Mouse (Mus musculus) liver, postnatal 0 days (tissue): Measurements from ENCODE around the gene Syt13. TPM values are rescaled to one million over a fixed set of nuclear protein-coding genes. Genes with fewer than 3 reads are reported as not detected.

ENCODE experiments used
- ATAC-seq: fragments of 200-750 bp; cut with Nextera tagmentation; 2 replicates; pipeline ENCODE4 v1.8.0; 2017; ENCODE audit warnings: mild to moderate bottlenecking, moderate library complexity
- DNase-seq: peaks from one replicate; pipeline ENCODE4 v3.0.0-alpha.2; 2016
- H3K27ac ChIP-seq: fragments of 300-500 bp; sonication (generic); 2 replicates; pipeline ENCODE4 v1.5.1; 2014; ENCODE audit warnings: antibody characterized with exemption, moderate library complexity, mild to moderate bottlenecking, low read depth
- H3K27me3 ChIP-seq: fragments of 300-500 bp; sonication (generic); 2 replicates; pipeline ENCODE4 v1.6.1; 2014; ENCODE audit warnings: low read length, control low read depth, mixed read lengths; ENCODE audit not compliant: insufficient read depth
- H3K36me3 ChIP-seq: fragments of 300-500 bp; sonication (generic); replicated peaks from 2 replicates; pipeline ENCODE4 v1.6.1; 2014; ENCODE audit warnings: mild to moderate bottlenecking, control low read depth, low read length, moderate library complexity, mixed read lengths; ENCODE audit not compliant: insufficient read depth
- H3K4me1 ChIP-seq: fragments of 300-500 bp; sonication (generic); 2 replicates; pipeline ENCODE4 v1.6.1; 2014; ENCODE audit warnings: antibody characterized with exemption, mild to moderate bottlenecking, control low read depth; ENCODE audit not compliant: insufficient read depth
- H3K4me2 ChIP-seq: fragments of 300-500 bp; sonication (generic); 2 replicates; pipeline ENCODE4 v1.6.1; 2014; ENCODE audit warnings: low read depth, mild to moderate bottlenecking, low read length, moderate library complexity, mixed read lengths
- H3K4me3 ChIP-seq: fragments of 300-500 bp; sonication (generic); 2 replicates; pipeline ENCODE4 v1.5.1; 2014; ENCODE audit warnings: low read depth, low read length
- H3K9ac ChIP-seq: fragments of 300-500 bp; sonication (generic); replicated peaks from 2 replicates; pipeline ENCODE4 v1.6.1; 2014; ENCODE audit warnings: mild to moderate bottlenecking, moderate library complexity
- H3K9me3 ChIP-seq: fragments of 300-500 bp; sonication (generic); 2 replicates; pipeline ENCODE4 v1.6.1; 2016; ENCODE audit warnings: mild to moderate bottlenecking, control low read depth, low read length, mixed read lengths
- CTCF ChIP-seq: sonication (generic); IDR thresholded peaks from 2 replicates; pipeline ENCODE4 v1.5.1; 2016; ENCODE audit warnings: antibody characterized with exemption, low read depth
- EP300 ChIP-seq: IDR thresholded peaks from 2 replicates; pipeline ENCODE4 v1.6.1; 2016; ENCODE audit warnings: antibody characterized with exemption, low read depth, mild to moderate bottlenecking
- WGBS: fragments of 180-500 bp; shearing (Covaris S2); extraction: QIAGEN DNeasy Blood & Tissue Kit; methylation state at CpG from one replicate; pipeline ENCODE4 v1.1.7; 2014; ENCODE audit not compliant: insufficient replicate concordance; 5-methylcytosine and 5-hydroxymethylcytosine counted together
- polyA plus RNA-seq: library from polyadenylated mRNA; unstranded; fragments of >200 nt; fragmentation: Nextera tagmentation; extraction: Ambion mirVana; gene quantifications from 2 replicates; pipeline ENCODE4 v1.2.1, GENCODE M21; 2015

The Syt13 gene
- polyA plus RNA-seq, 1 experiment from 2014 or later, result 0.19 TPM

DNA sequence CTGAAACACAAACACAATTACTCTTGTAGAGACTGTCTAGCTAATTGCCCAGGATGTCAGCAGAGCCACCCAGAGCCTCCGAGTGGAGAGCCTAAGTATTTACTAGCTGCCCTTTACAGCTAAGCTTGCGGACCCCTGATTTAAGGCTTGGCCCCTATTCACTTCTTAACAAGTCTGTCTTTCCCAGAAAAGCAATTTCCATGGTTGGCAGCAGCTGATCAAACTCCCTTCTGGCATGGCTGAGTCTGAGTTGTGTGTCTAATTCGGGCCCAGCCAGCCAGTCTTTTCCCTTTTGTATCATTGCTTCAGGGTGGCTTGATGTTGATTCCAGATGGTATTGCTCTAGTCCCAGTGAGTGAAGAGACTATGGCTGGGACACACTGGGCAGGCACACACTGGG lies 37.4 kb upstream of the Syt13 start:
- no peak for DNase-seq
- Histone ChIP-seq H3K9ac (no peak overlapping the region), H3K9me3 (no peaks in the 10 kb centered on the region), H3K4me2 (no peak overlapping the region), H3K36me3 (no peaks in the 10 kb centered on the region), H3K4me1 (no peaks in the 10 kb centered on the region), H3K4me3 (no peak overlapping the region), H3K27me3 (no peaks in the 10 kb centered on the region), H3K27ac (no peak overlapping the region)
- WGBS, result 67% methylated on average over 3 of the region's 3 CpGs
- TF ChIP-seq EP300 (no peak), CTCF (no peak)
- ATAC-seq, result no peak

DNA sequence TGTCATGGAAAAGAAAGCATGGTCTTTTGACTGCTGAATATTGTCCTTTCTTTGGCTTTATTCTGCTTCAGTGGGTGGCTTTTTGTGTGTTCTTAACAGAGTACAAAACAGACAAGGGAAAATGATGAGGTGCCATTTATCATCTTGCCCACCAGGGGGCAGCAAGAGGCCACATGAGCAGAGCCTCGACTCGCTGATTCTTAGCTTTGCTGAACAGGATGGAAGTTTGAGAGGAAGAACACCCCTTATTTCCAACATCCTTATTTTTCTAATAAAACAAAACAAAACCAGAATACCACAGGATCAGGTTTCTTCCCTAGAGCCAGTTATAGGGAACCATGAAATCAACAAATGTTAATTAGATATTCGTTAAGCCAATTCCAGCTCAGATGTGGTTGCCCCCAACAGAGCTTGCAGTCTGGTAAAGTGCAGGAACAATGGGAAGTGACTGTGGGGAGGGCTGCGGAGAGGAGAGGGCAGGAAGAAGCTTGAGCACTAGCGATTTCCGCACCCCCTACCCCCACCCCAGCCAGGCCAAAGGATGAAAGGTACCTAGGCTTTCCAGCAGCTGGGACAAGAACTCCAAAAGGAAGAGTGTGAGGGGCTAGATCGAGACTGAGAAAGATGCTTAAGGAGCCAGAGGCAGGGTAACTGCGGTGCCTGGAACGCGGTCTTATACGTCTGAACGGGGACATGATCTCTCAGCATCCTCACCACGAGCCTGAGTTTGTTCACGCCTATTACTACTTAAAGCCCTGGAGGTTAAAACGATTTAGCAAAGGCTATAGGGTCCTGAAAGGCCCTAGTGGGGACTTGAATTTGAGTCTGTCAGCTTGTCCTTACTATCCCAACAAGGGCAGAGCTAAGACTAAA lies 31.6 kb upstream of the Syt13 start:
- Histone ChIP-seq H3K4me2 (no peak overlapping the region), H3K4me3 (no peak overlapping the region), H3K27ac (no peak overlapping the region), H3K4me1 (no peaks in the 10 kb centered on the region), H3K9ac (no peak overlapping the region), H3K27me3 (peaks cover 9% of the 10 kb centered on the region; the same call in 1 of the 2 replicates), H3K9me3 (no peaks in the 10 kb centered on the region), H3K36me3 (no peaks in the 10 kb centered on the region)
- peak; percentile 59 for DNase-seq
- ATAC-seq, result no peak
- WGBS, result 5% methylated on average over 15 of the region's 15 CpGs
- TF ChIP-seq EP300 (no peak), CTCF (peak; percentile 86)

DNA sequence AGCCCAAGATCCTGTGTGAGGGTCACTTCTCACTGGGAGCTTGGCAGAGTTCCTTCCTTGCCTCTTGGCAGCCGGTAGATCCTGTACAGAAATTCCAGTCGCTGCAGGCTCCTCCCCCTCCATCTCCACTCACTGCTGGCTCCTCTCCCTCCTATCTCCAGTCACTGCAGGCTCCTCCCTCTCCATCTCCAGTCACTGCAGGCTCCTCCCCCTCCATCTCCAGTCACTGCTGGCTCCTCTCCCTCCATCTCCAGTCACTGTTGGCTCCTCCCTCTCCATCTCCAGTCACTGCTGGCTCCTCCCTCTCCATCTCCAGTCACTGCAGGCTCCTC lies 31.0 kb upstream of the Syt13 start:
- Histone ChIP-seq H3K27ac (no peak overlapping the region), H3K36me3 (no peaks in the 10 kb centered on the region), H3K4me1 (no peaks in the 10 kb centered on the region), H3K27me3 (peaks cover 9% of the 10 kb centered on the region; the same call in 1 of the 2 replicates), H3K9me3 (no peaks in the 10 kb centered on the region), H3K9ac (no peak overlapping the region), H3K4me2 (no peak overlapping the region), H3K4me3 (no peak overlapping the region)
- ATAC-seq (no peak), DNase-seq (no peak)
- 8% methylated on average over 2 of the region's 2 CpGs for WGBS
- TF ChIP-seq CTCF, result no peak
- TF ChIP-seq EP300, result no peak

DNA sequence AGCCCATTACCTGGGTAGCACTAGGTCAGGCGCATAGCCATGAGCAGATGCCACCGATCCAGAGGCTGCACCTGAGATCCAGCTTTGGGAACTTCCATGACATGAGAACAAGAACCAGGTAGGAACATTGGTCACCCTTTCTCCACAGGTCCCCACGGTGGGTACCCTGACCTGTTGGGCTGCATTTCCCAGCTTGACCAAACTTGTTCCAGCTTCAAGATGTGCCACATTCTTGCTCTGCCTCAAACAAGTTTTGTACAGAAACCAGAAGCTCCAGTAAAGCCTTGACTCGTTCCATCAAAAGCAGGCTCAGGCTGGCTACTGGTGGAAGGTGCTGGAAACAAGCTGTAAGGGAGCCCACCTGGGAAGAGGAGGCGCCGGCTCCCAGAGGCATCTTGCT lies 29.9 kb upstream of the Syt13 start:
- Histone ChIP-seq H3K27me3 (peaks cover 9% of the 10 kb centered on the region; the same call in 1 of the 2 replicates), H3K9ac (no peak overlapping the region), H3K4me2 (no peak overlapping the region), H3K4me1 (no peaks in the 10 kb centered on the region), H3K4me3 (no peak overlapping the region), H3K36me3 (no peaks in the 10 kb centered on the region), H3K9me3 (no peaks in the 10 kb centered on the region), H3K27ac (no peak overlapping the region)
- TF ChIP-seq EP300, result no peak
- no peak for TF ChIP-seq CTCF
- WGBS, result 79% methylated on average over 6 of the region's 6 CpGs
- no peak for ATAC-seq
- DNase-seq, result no peak

DNA sequence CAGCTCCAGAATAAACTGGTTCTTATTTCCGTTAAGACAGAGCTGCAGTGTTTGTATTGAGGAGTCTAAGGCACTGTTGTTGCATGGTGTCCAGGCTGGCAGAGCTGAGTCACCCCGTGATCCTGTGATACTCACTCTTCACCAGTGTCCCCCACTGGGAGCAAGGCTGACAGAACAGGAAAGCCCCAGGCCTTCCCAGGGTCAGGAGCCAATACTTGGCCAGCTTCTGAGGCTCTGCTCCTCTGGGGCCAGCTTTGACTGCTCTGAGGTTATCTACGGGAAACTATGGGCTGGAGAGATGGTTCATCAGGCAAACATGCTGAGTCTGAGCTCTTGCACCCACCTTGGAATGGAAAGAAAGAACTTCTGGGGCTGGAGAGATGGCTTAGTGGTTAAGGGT lies 28.0 kb upstream of the Syt13 start:
- WGBS, result 62% methylated on average over 3 of the region's 3 CpGs
- Histone ChIP-seq H3K27me3 (peaks cover 9% of the 10 kb centered on the region; the same call in 1 of the 2 replicates), H3K9me3 (no peaks in the 10 kb centered on the region), H3K4me2 (no peak overlapping the region), H3K9ac (no peak overlapping the region), H3K4me1 (no peaks in the 10 kb centered on the region), H3K27ac (no peak overlapping the region), H3K36me3 (no peaks in the 10 kb centered on the region), H3K4me3 (no peak overlapping the region)
- DNase-seq (no peak), ATAC-seq (no peak)
- TF ChIP-seq CTCF, result no peak
- no peak for TF ChIP-seq EP300

DNA sequence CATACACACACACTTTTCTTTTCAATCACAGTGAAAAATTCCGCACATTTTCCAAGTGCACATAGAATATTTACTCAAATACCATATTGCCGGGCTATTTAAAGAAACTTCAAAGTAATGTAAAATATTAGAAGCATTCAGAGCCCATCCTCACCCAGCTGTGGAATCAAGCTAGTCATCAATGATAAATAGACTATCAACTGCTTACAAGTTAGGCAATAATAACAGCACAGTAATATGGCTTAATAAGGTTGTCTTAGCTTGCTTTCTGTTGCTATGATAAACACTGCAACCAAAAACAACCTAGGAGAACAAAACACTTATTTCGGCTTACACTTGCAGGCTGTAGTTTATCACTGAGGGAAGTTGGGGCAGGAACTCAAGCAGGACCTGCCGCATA lies 22.4 kb upstream of the Syt13 start:
- DNase-seq, result no peak
- Histone ChIP-seq H3K4me2 (no peak overlapping the region), H3K36me3 (no peaks in the 10 kb centered on the region), H3K9ac (no peak overlapping the region), H3K4me1 (no peaks in the 10 kb centered on the region), H3K4me3 (no peak overlapping the region), H3K9me3 (no peaks in the 10 kb centered on the region), H3K27me3 (no peaks in the 10 kb centered on the region), H3K27ac (no peak overlapping the region)
- TF ChIP-seq EP300 (no peak), CTCF (no peak)
- ATAC-seq, result no peak
- 82% methylated on average over 4 of the region's 4 CpGs for WGBS
